Mouse (Mus musculus) hematopoietic stem cell, adult 5-6 weeks (primary cell): Measurements from ENCODE around the gene Fam241b. TPM values are rescaled to one million over a fixed set of nuclear protein-coding genes. Genes with fewer than 3 reads are reported as not detected.
A peak's percentile ranks its signal among the peaks of the same experiment; 100 is the strongest.

Experiments used
- ATAC-seq, 2 experiments: fragments of 125-278 bp in 1 of 2; replicated peaks in 1 of 2; 2 replicates each; pipeline ENCODE4 v1.8.0; 2016 to 2017; ENCODE audit warnings: inconsistent platforms in 2 of 2, mild to moderate bottlenecking in 2 of 2, moderate number of reproducible peaks in 2 of 2, low read depth in 1 of 2, moderate TSS enrichment in 1 of 2; ENCODE audit not compliant: low FRiP score in 2 of 2, poor library complexity in 2 of 2, severe bottlenecking in 2 of 2, insufficient read depth in 1 of 2, low TSS enrichment in 1 of 2
- total RNA-seq: library from RNA; stranded (forward); fragments of 172-1452, 232-1000 nt; gene quantifications from 2 replicates; pipeline ENCODE4 v1.2.3, GENCODE M21; 2017

Gene Fam241b
- total RNA-seq, 1 experiment from 2014 or later: 3.1 TPM

DNA sequence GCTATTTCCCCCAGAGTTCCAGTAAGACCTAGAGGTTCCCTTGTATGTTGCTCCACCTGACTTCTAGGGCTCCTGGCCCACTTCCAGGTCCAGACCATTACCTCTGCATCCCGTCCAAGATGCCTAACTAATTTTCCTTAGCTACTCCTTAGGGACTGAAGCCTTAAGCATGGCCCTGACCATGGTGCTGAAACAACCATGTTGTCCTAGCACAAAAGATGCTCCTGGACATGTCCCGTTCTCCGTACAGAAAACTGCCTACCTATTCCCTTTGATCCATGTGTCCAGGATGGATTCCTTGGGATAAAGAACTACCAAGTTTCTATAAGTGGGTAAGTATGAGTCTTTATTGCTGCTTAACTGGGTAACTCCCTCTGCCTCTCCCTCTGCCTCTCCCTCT is 5.7 kb downstream of the Fam241b start:
- ATAC-seq: no peak

DNA sequence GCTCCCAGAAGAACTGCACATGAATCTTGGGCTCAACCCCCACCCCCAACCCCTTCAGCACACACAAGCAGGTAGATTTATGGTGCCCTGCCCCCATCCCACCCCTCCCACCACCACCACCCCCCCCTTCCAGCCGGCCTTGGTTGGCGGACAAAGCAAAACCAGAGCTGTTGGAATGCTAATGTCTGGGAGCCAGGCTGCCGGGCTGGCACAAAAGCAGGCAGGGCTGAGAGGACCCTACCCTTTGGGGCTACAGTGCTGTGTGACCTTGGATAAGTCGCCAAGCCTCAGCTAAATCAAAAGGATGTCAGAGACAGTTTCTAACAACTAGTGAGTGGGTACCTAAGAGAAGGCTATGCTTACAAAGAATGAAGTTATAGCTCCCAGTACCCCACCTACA is 6.6 kb downstream of the Fam241b start:
- ATAC-seq: no peak

DNA sequence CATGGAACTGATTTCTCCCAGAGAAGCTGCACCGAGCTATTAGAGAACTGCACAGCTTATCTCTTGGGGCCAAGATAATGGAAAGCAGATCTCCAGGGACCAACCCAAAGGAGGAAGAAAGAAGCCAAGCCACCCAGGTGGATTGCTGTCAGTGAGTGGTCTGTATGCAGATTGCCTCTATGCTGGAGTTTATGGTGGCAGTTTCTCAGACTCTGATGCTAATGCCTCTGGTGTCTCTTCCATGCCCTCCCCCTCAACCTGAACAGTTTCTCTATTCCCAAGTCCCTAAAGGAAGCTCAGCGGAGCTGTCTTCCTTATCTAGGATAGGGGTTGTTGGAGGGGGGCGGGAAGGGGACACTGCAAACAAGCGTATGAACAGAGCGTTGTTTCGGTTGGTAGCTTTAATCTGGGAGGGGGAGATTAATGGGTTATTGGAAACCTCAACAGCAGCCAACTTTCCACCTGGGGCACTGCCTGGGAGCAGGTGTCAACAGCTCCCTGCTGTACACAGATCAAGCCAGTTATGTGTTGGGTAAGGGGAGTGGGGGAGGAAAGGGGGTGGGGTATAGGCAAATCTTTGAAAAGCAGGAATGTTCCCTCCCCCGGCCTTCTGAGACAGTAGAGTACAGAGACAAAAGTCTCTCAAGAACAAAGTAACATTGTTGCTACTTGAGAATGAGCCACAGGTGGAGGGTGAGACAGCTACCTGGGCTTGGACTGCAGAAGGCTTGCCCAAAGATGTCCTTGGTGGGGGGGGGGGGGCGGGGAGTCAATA is 7.8 kb downstream of the Fam241b start:
- ATAC-seq: no peak

DNA sequence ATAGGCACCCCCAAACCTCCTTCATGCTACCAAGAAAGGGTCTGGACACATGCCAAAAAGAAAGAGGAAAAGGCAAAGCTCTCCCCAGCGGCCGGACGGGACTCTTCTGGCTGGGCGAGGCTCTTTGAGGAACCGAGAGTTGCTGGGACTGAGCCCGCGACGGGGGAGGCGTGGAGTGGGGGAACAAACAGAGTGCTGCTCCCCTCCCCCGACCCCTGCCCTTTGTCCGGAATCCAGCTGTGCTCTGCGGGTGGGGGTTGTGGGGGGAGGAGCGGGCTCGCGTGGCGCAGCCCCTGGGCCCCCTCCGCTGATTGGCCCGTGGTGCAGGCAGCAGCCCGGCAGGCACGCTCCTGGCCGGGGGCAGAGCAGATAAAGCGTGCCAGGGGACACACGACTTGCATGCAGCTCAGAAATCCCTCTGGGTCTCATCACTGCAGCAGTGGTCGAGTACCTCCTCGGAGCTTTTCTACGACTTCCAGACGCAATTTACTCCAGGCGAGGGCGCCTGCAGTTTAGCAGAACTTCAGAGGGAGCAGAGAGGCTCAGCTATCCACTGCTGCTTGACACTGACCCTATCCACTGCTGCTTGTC is 10.9 kb downstream of the Fam241b start, which contains the start of gene Neurog3:
Gene Neurog3 (plus strand): TSS at position 400 of the 591 bp plus-strand sequence.
- ATAC-seq: no peak

DNA sequence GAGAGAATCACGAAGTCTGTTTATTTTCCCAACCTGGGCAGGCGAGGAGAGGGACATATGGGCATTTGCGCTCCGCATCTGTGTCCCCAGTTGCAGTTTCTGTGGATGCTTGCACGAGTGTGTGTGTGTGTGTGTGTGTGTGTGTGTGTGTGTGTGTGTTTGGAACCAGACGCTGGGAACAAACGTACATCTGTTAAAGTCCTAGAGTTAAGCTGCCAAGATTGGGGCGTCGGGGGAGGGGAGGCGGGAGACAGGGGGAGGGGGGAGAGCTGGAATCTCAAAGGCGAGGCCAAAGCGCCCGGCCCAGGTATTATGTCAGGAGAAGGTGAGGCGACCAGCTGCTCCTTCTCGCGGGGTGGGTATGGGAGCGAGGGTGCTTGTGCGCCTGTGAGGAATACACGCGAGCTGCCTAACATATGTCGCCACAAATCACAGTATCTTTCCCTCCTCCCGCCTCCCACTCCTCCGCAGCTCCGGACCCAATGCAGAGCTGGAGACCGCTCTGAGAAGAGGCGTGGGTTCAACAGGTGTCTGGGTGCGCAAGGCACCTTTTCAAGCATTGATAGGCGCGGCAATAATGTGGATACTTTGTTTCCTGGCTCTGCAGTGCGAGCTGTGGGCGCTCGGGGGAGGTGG is 15.3 kb downstream of the Fam241b start:
- ATAC-seq: no peak

DNA sequence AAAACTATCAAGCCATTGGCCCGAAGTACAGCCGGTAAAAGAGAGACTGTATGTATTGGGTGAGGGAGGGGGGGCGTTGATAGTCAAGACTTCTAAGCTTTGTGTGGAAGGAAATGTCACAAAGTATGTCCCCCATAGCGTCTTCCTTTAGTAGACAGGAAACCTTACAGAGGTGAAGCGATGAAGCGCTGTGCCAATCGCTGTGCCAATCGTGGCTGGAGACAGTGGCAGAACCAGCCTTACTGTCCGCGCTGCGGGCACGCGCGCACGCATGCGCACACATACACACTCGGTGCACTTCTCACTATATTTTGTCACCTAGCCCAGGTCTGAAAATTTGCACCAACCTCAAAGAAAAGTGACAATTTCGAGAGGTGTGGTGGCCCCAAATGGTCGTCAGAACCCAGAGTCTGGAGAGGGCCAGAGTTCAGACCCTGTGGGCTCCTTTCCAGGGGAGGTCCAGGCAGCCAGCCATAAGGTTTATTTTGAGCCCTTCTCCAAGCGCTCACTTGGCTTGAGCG is 15.9 kb downstream of the Fam241b start:
- no peak for ATAC-seq

DNA sequence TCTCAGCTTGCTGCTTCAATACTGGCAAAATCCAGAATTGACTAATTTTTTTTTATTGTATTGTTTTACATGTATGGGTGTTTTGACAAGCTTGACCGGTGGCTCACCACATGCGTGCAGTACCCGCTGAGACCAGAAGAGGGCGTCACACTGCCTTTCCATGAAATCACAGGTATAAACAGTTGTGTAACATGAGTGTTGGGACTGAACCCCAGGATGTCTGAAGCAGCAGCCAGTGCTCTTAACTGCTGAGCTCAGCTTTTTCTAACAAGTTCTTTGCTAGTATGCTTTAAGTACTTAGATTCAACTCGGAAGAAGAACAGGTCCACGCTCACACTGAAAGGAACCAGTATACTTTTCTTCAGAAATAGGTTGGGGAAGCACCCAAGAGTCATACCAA is 16.6 kb downstream of the Fam241b start:
- no peak for ATAC-seq

DNA sequence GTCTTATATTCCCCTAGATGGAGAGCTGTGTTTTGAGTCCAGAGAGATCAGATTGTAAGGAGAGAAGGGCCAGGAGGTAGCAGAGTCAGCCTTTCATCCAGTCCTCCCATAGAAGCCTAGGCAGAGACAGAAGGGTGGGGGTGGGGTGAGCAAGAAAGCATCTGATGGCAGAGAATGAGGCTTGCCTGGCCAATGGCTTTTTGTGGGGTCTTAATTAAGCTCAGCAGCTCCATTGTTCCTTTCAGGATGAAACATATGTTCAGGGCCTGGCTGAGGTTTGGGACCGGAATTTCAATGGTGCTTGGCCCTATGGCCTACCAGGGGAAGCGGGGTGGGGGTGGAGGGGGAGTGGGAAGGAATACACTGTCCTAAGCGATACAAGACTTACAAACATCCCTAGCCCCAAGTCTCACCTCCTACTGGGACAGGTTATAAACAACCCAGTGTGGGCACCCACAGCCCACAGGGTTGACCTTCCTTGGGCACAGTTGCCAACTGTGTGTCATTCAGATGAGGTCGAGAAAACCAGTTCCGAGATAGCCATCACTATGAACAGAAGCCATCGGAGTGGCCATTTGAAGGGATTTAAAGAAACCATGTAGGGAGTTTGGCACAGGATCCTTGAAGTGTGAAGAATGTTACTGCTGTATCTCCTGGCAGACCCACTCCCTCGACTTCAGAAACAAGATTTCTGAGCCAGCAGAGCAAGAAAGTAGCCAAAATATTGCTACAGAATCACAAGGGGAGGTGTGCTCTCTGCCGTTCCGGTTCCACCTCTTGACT is 29.7 kb downstream of the Fam241b start:
- no peak for ATAC-seq

DNA sequence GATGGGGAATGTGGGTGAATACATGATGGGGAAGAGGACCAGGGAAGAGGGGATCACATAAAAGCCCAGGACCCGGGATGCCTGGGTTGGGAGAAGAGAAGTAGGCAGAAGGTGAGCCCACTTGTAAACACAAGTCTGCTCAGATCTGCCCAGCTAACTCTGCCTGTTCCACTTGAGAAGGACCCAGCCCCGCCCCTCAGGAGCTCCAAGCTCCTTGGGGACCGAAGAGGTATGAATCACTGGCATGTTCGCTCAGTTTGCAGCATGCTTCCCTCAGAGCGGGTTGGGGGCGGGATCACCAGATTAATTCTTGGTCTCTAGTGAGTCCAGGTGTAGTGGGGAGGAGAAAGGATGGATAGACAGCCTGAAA is 32.5 kb downstream of the Fam241b start:
- no peak for ATAC-seq

DNA sequence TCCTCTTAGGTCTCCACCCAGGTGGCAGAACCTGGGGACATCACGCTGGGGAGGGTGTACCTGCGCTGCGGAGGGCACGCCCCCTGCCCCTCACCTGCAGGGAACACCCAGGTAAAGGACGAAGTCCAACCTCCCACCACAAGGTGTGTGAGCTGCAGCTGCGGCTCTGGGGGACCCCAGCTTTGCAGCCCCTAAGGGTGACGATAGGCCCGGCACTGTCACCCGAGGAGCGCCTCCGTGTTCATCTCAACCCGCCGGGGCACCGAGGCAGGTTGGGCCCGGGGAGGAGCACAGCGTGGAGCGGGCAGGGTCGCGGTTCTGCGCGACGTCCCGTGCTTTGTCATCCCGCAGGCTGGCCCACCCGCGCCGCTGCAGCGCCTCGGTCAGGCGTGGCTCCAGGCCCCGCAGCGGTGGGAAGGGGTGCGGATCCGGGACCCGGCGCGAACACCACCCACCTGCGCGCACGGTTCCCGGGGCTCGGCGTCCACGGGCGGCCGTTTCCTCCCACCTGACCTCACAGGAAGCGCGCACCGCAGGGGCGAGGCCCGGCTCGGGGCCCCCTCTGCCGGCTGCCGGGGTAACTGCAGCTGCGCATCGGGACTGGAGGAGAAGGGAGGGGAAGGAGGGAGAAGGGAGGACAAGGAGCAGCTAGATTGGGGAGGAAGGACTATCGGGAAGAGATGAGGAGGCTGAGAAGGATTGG is 33.1 kb downstream of the Fam241b start:
- peak; percentile 71 to 80 for ATAC-seq

DNA sequence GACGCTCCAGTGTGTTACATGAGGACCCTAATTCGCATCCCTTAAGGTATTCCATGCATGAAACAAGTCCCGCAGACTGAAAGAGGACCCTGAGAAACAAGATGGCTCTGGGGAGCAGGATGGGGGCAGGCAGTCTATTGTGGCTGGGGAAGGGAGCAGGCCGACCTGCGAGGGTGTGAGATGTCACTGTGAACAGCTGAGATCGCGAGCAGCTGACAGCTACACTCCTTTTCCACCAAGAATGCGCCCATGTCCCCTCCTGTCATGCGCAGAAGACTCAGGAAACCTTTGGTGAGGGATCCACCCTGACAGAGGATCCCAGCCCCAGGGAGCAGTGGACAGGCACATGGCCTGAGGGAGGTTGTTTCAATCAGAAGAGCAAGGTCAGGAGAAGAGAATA is 36.7 kb downstream of the Fam241b start:
- no peak for ATAC-seq

DNA sequence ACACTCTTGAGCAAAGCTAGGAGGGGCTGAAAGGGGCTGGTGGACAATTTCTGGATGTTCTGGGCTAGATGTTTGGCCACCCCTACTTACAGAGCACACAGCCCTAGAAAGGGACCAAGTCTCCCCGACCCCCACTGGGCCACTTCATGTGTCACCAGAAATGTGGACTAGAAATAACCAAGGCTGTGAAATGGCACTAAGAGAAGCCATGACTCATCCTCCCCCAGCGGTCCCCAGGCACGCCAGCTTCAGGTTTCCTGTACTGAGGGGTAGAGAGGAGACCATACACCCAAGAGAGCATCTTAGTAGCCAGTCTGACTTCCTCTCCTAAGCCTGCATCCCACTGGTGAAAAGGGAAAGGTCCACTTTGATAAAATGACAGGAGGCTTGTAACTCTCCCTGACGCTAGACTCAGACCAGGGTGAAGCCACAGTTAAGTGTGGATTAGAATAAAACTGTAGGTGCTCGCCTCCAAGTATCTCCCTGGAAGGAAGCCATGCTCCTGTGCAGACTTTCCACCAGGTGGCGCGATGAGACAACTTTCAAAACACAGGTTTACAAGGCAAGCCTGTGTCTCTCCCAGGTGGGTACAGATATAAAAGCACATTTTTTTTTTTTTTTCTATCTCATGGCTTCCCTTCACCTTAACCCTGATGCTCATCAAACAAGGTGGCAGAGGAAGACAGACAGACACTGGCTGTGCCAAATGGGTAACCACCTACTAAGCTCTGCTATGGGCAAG is 38.7 kb downstream of the Fam241b start:
- ATAC-seq: peak in 1 of 2 experiments; percentile 25; a peak in 1 of 4 replicates

DNA sequence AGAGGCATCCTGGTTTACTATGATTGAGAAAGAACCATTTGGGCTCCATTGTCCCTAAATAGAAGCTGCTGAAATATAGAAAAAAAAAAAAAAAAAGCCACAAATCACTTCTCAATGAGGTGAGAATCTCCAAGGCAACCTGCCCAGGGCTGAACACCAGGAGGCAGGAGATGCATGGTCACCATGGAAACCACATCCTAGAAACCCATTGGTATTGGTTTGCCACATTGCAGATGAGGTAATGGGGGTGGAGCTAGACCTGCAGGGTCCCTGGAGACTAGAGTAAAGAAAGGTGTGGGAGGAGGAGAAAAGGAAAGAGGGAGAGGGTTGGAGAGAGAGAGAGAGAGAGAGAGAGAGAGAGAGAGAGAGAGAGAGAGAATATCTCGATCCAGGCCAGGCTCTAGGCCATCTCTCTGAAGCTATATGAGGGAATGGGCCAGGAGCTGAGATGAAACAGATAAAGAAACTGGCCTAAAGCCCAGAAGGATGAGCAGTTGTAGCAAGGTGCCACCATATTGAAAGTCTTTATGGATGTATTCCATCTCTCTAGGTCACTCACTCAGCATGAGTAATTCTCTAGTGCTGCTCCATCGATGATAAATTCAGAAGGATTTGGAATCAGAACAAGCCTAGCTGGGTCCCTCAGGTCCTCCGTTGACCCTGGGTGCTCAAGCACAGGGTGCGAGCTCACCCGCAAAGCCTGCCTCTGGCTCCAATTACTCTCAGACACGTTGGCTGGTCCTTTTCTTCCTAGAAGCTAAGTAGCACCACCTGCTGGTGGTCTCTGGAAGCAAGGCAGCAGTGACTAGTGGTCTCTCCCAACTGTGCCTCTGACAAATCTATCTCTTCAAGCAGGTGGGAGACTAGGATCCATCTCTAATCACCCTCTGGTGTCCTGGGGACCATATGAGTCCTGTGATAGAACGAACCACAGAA is 41.9 kb downstream of the Fam241b start:
- peak; percentile 56 to 78; a peak in 3 of 4 replicates for ATAC-seq

DNA sequence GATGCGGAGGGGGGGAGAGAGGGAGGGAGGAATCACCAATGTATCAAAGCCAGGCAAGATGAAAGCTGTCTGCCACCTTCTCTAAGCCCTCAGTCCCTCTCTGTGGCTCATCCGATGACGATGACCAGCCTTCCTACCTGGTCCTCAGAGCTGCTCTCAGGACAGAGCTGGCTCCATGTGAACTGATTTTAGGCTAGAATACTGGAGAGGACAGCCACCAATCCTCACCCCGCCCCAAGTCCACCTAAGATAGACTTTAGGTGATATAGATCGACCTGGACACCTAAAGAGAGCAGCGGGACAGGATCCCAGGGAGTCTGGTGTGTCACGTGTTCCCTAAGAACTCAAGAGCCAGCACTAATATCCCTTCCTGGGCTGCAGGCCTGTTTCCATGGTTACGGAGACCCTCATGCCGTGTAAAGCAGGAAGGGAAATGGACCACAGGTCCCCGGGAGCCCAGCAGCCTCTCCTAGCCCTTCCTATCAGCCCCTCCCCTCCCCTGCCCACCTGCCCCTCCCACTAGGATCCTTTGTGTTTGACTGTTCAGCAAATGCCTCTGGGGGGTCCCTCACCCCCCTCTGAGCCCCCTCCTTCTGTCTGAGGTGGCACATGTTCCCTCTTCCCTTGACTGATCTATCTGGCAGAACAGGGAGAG is 43.8 kb downstream of the Fam241b start:
- ATAC-seq: no peak

DNA sequence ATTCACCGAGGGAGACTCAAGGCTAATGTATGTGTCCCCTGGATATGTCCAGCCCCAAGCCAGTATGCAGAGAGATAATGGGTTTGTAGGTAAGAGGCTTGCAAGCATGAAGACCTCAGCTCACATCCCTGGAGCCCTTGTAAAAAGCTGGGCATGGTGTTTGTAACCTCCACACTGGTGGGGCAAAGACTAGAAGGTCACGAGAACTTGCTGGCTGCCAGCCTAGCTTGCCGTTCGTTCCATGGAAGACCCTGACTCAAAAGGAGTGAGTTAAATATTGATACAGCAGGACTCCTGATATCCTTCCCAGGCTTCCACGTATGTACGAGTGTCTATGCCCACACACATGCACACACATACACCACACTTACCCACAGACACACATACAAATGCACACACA is 49.3 kb downstream of the Fam241b start:
- no peak for ATAC-seq
